Mouse (Mus musculus) stomach, postnatal 0 days (tissue): Measurements from ENCODE around the gene Gpr173.

Experiments
- CTCF ChIP-seq: IDR thresholded peaks from 2 replicates; pipeline ENCODE4 v1.5.1; 2016; ENCODE audit warnings: antibody characterized with exemption, low read depth, mild to moderate bottlenecking, moderate library complexity
- EP300 ChIP-seq: optimal IDR thresholded peaks from 2 replicates; pipeline ENCODE3; 2016; ENCODE audit warnings: antibody characterized with exemption

DNA sequence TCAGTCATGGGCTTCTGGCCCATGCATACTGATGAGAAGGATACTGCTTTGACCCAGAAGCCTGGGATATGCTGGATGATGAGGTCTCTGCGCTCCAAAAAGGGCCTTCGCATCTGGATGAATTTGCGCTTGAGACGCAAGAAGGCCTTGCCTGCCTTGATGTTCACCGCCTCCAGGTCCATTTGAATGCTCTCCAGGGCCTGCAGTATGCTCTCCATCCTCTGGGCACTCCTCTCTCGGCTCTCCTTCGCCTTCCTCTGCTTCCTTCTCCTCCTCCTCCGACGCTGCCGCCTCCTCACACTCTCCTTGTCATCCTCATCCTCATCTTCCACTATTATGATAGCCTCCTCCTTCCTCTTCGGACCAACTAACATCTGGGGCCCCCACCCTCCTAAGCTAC is 27.0 kb downstream of the Gpr173 start:
- TF ChIP-seq CTCF (no peak), EP300 (no peak)
